Mouse (Mus musculus): ENCODE results near the gene Nyap1. TPM values are rescaled to one million over a fixed set of nuclear protein-coding genes. Genes with fewer than 3 reads are reported as not detected.

Nyap1 gene
- 2.6 and 5.1 TPM in 2 replicates for polyA plus RNA-seq (2012; ENCODE audit: low replicate concordance)

DNA sequence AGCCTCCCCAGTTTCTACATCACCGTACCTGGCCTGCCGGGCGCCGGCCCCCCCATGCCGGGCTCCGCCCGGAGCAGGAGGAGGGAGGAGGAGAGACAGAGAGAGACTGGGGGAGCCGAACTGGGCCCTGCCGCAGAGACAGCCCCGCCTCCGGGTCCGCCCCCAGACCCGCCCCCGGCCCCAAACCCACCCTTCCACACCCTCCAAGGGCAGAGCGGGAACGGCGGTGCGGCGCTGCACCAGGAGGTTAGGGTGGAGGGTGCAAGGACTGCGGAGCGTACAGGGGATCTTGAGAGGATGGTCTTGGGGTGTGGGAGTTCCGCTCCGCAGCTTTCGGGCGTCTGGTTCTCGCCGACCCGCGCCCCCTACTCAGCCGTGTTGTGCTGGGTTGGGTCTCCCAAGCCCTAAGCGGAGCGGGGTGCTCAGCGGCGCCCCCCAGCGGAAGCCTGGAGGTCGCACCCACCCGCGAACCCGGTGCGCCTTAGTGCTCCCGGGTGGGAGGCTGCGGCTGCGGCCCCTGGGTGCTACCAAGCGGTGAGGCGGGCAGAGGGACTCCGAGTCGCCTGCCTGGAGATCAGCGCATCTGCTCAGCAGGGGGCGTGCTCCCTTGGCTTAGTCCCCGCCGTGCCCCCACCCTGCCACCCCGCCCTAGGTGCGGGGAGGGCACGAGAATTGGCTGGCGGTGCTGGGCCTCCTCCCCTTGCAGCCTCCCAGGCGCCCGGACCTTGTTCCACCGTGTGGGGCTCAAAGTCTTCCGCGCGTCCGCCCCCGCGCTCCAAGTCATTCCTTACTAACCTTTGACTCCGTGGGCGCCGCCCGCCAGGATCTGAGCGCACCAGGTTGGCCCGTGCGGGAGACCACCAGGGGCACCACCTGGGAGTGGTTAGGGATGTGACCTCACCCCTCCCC is at the start of gene Nyap1:
Gene Nyap1 (minus strand): TSS at position 585 of the 909 bp plus-strand sequence.

GRCm38 (mm10) chr5:137787151-137787928 is 45.9 kb upstream of the Nyap1 start, which contains the start of the genes Mepce and Zcwpw1:
Mepce (minus strand) TSS chr5:137787655.
Zcwpw1 (plus strand) TSS chr5:137787798.

GRCm38 (mm10) chr5:137778635-137779034 is 37.2 kb upstream of the Nyap1 start, which contains the start of gene Ppp1r35:
Ppp1r35 (plus strand) TSS chr5:137778849.

GRCm38 (mm10) chr5:137745214-137746171 is 4.1 kb upstream of the Nyap1 start, which contains the start of gene Tsc22d4:
Tsc22d4 (plus strand) TSS chr5:137745730.

GRCm38 (mm10) chr5:137684294-137685123 is 56.9 kb downstream of the Nyap1 start, which contains the start of gene Agfg2:
Agfg2 (minus strand) TSS chr5:137684726.

Other genes with a start within 250 kb of the Nyap1 start
- 21.2 and 62.7 TPM in 2 replicates for gene Pop7, start 239.1 kb downstream of the Nyap1 start, polyA plus RNA-seq (2012; ENCODE audit: low replicate concordance)
- 54.3 and 65.9 TPM in 2 replicates for gene Gigyf1, start 223.1 kb downstream of the Nyap1 start, polyA plus RNA-seq (2012; ENCODE audit: low replicate concordance)
- gene Epo, start 208.4 kb downstream of the Nyap1 start, polyA plus RNA-seq (2012; ENCODE audit: low replicate concordance), result not detected in 2 replicates
- 351 and 463 TPM in 2 replicates for gene Gnb2, start 208.1 kb downstream of the Nyap1 start, polyA plus RNA-seq (2012; ENCODE audit: low replicate concordance)
- gene Actl6b, start 188.1 kb downstream of the Nyap1 start, polyA plus RNA-seq (2012; ENCODE audit: low replicate concordance), result not detected in 2 replicates
- 90.8 and 239 TPM in 2 replicates for gene Tfr2, start 171.8 kb downstream of the Nyap1 start, polyA plus RNA-seq (2012; ENCODE audit: low replicate concordance)
- 1,131 and 1,239 TPM in 2 replicates for gene Mospd3, start 140.5 kb downstream of the Nyap1 start, polyA plus RNA-seq (2012; ENCODE audit: low replicate concordance)
- gene Pcolce, start 127.8 kb downstream of the Nyap1 start, polyA plus RNA-seq (2012; ENCODE audit: low replicate concordance), result 19.5 and 40.7 TPM in 2 replicates
- 0.19 TPM in 1 of 2 replicates, not detected in the other for gene Fbxo24, start 112.6 kb downstream of the Nyap1 start, polyA plus RNA-seq (2012; ENCODE audit: low replicate concordance)
- 212 and 267 TPM in 2 replicates for gene Lrch4, start 112.5 kb downstream of the Nyap1 start, polyA plus RNA-seq (2012; ENCODE audit: low replicate concordance)
- gene Gm20605, start 112.4 kb downstream of the Nyap1 start, polyA plus RNA-seq (2012; ENCODE audit: low replicate concordance), result 10.1 and 35.3 TPM in 2 replicates
- gene Sap25, start 100.3 kb downstream of the Nyap1 start, polyA plus RNA-seq (2012; ENCODE audit: low replicate concordance), result 51.9 and 75.4 TPM in 2 replicates
- not detected in 2 replicates for gene Irs3, start 95.9 kb downstream of the Nyap1 start, polyA plus RNA-seq (2012; ENCODE audit: low replicate concordance)
- gene Agfg2, start 56.9 kb downstream of the Nyap1 start, polyA plus RNA-seq (2012; ENCODE audit: low replicate concordance), result 114 and 402 TPM in 2 replicates
- gene Tsc22d4, start 4.1 kb upstream of the Nyap1 start, polyA plus RNA-seq (2012; ENCODE audit: low replicate concordance), result 492 and 602 TPM in 2 replicates
- 75.1 and 125 TPM in 2 replicates for gene Ppp1r35, start 37.2 kb upstream of the Nyap1 start, polyA plus RNA-seq (2012; ENCODE audit: low replicate concordance)
- gene Mepce, start 46.0 kb upstream of the Nyap1 start, polyA plus RNA-seq (2012; ENCODE audit: low replicate concordance), result 163 and 385 TPM in 2 replicates
- gene Zcwpw1, start 46.2 kb upstream of the Nyap1 start, polyA plus RNA-seq (2012; ENCODE audit: low replicate concordance), result 0.39 and 0.80 TPM in 2 replicates
- gene Pilra, start 94.7 kb upstream of the Nyap1 start, polyA plus RNA-seq (2012; ENCODE audit: low replicate concordance), result 1.4 and 2.4 TPM in 2 replicates
- 0.53 and 1.3 TPM in 2 replicates for gene Pilrb1, start 116.5 kb upstream of the Nyap1 start, polyA plus RNA-seq (2012; ENCODE audit: low replicate concordance)
- gene Pilrb2, start 130.2 kb upstream of the Nyap1 start, polyA plus RNA-seq (2012; ENCODE audit: low replicate concordance), result 0.57 and 1.4 TPM in 2 replicates
- gene Cyp3a13, start 180.0 kb upstream of the Nyap1 start, polyA plus RNA-seq (2012; ENCODE audit: low replicate concordance), result not detected in 2 replicates
- not detected in 2 replicates for gene Gjc3, start 221.5 kb upstream of the Nyap1 start, polyA plus RNA-seq (2012; ENCODE audit: low replicate concordance)
- not detected in 2 replicates for gene Azgp1, start 239.9 kb upstream of the Nyap1 start, polyA plus RNA-seq (2012; ENCODE audit: low replicate concordance)

All from leukemia stem cell, adult 10-12 weeks (primary cell).